Mouse (Mus musculus) kidney, postnatal 0 days (tissue): ENCODE results near the gene Uggt2. TPM values are rescaled to one million over a fixed set of nuclear protein-coding genes. Genes with fewer than 3 reads are reported as not detected.
"Not testable (repeated sequence)": the region's sequence is repeated elsewhere in the genome, so short reads cannot be mapped to it uniquely, and the experiment has no call there.

Experiments used
- ATAC-seq: fragments of 200-750 bp; cut with Nextera tagmentation; replicated peaks from 2 replicates; pipeline ENCODE4 v1.8.0; 2017; ENCODE audit warnings: low read depth, moderate number of reproducible peaks, moderate TSS enrichment, moderate library complexity; ENCODE audit not compliant: low FRiP score
- DNase-seq: peaks from one replicate; pipeline ENCODE4 v3.0.0-alpha.2; 2016; ENCODE audit warnings: low spot score
- H3K27ac ChIP-seq: fragments of 300-500 bp; sonication (generic); 2 replicates; pipeline ENCODE4 v1.5.1; 2014; ENCODE audit warnings: mild to moderate bottlenecking
- H3K27me3 ChIP-seq: fragments of 300-500 bp; sonication (generic); 2 replicates; pipeline ENCODE4 v1.6.1; 2014; ENCODE audit warnings: low read length, mixed read lengths; ENCODE audit not compliant: insufficient read depth
- H3K36me3 ChIP-seq: fragments of 300-500 bp; sonication (generic); 2 replicates; pipeline ENCODE4 v1.6.1; 2014; ENCODE audit warnings: low read length, mixed read lengths; ENCODE audit not compliant: insufficient read depth
- H3K4me1 ChIP-seq: fragments of 300-500 bp; sonication (generic); replicated peaks from 2 replicates; pipeline ENCODE4 v1.6.1; 2014; ENCODE audit warnings: antibody characterized with exemption, low read length, mixed read lengths; ENCODE audit not compliant: insufficient read depth
- H3K4me2 ChIP-seq: fragments of 300-500 bp; sonication (generic); 2 replicates; pipeline ENCODE4 v1.6.1; 2014; ENCODE audit warnings: mild to moderate bottlenecking, low read length, moderate library complexity, mixed read lengths
- H3K4me3 ChIP-seq: fragments of 300-500 bp; sonication (generic); replicated peaks from 2 replicates; pipeline ENCODE4 v1.5.1; 2014; ENCODE audit warnings: low read depth, low read length
- H3K9ac ChIP-seq: fragments of 300-500 bp; sonication (generic); 2 replicates; pipeline ENCODE4 v1.6.1; 2014; ENCODE audit warnings: low read depth, low read length
- H3K9me3 ChIP-seq: fragments of 300-500 bp; sonication (generic); replicated peaks from 2 replicates; pipeline ENCODE4 v1.6.1; 2016; ENCODE audit warnings: low read length, inconsistent platforms, mixed read lengths
- CTCF ChIP-seq: IDR thresholded peaks from 2 replicates; pipeline ENCODE4 v1.5.1; 2016; ENCODE audit warnings: antibody characterized with exemption, low read depth, mild to moderate bottlenecking, moderate library complexity
- WGBS: fragments of 180-500 bp; shearing (Covaris S2); extraction: QIAGEN DNeasy Blood & Tissue Kit; methylation state at CpG from one replicate; pipeline ENCODE4 v1.1.7; 2014; 5-methylcytosine and 5-hydroxymethylcytosine counted together
- polyA plus RNA-seq: library from polyadenylated mRNA; unstranded; fragments of >200 nt; fragmentation: Nextera tagmentation; extraction: Ambion mirVana; gene quantifications from 2 replicates; pipeline ENCODE4 v1.2.1, GENCODE M21; 2015

The Uggt2 gene
- polyA plus RNA-seq, 1 experiment from 2014 or later = 9.2 TPM

DNA sequence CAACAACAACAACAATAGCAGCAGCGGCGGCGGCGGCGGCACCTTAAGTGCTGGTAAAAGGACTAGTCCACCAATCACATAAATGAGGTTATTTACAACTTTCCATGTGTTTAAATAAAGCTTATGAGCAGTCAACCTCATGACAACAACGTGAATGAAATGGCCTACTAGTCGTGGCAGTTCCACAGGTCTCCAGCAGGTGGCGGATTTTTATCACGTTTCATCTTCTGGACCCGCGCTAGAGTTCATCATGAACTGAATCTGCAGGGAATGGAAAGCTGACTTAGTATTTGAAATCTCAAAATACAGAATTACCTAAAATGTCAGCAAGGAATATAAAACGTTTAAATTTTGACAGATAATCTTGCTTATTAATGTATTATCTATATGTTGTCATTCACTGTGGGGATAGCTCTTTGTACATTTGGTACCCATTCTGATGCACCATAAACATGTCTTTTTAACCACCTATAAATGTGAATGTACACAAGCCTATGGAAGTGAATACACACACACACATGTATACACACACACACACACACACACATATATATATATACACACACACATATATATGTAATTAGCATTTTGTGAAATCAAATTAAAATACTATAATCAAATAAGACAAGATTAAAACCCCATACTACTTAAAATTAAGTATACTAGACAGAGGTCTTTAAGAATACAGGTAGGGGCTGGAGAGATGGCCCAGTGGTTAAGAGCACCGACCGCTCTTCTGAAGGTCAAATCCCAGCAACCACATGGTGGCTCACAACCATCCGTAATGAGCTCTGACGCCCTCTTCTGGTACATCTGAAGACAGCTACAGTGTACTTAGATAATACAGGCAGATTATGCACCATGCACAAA lies 112.3 kb downstream of the Uggt2 start:
- peak; percentile 90 for TF ChIP-seq CTCF
- Histone ChIP-seq H3K4me3 (no peak overlapping the region), H3K9me3 (no peaks in the 10 kb centered on the region), H3K36me3 (0 out of 2 replicates have a peak, but pooled peaks cover 5% of the 10 kb centered on the region), H3K4me2 (no peak overlapping the region), H3K9ac (no peak overlapping the region), H3K27me3 (no peaks in the 10 kb centered on the region), H3K27ac (no peak overlapping the region), H3K4me1 (no peaks in the 10 kb centered on the region)
- WGBS = 39% methylated on average over 16 of the region's 16 CpGs
- peak; percentile 78 for DNase-seq
- no peak for ATAC-seq

DNA sequence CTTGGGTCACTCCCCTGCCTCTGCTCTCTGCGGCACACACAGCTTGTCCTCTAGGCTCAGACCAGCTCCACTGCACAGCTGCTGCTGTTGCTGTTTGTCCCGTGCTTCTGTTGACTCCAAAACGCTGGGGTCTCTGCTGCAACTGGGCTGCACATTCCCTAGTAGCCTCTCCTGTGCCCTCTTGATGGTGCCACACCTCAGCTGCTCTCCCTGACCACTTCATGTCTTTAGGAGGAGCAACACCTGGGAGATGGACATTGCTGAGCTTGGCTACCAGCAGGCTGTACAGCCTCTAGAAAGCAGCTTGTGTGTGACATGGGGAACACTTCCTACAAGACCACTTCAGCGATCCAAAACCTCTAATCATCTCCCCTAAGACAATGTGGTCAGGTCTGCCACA lies 115.1 kb downstream of the Uggt2 start:
- TF ChIP-seq CTCF = no peak
- Histone ChIP-seq H3K36me3 (0 out of 2 replicates have a peak, but pooled peaks cover 13% of the 10 kb centered on the region), H3K9me3 (no peaks in the 10 kb centered on the region), H3K9ac (no peak overlapping the region), H3K4me2 (no peak overlapping the region), H3K27ac (no peak overlapping the region), H3K4me3 (no peak overlapping the region), H3K4me1 (no peaks in the 10 kb centered on the region), H3K27me3 (no peaks in the 10 kb centered on the region)
- ATAC-seq (no peak), DNase-seq (no peak)
- WGBS = 84% methylated on average over 4 of the region's 4 CpGs

DNA sequence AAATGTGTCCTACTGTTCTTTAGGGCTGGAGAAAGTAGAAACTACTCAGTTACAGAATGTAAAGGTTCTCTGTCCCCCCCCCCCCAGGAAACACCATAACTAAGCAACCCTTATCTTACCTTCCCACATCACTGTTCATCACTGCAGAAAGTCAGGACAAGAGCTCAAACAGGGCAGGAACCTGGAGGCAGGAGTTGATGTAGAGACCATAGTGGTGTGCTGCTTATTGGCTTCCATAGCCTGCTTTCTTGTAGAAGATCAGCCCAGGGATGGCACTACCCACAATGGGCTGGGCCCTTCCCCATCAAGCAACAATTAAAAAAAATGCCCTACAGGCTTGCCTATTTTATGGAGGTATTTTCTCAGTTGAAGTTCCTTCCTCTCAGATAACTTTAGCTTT lies 115.8 kb downstream of the Uggt2 start:
- Histone ChIP-seq H3K27me3 (no peaks in the 10 kb centered on the region), H3K4me2 (no peak overlapping the region), H3K9me3 (no peaks in the 10 kb centered on the region), H3K9ac (no peak overlapping the region), H3K4me1 (no peaks in the 10 kb centered on the region), H3K4me3 (no peak overlapping the region), H3K27ac (peak overlapping the region; percentile 57; the same call in 1 of the 2 replicates), H3K36me3 (peaks cover 20% of the 10 kb centered on the region; the same call in 1 of the 2 replicates)
- DNase-seq (no peak), ATAC-seq (no peak)
- no peak for TF ChIP-seq CTCF

DNA sequence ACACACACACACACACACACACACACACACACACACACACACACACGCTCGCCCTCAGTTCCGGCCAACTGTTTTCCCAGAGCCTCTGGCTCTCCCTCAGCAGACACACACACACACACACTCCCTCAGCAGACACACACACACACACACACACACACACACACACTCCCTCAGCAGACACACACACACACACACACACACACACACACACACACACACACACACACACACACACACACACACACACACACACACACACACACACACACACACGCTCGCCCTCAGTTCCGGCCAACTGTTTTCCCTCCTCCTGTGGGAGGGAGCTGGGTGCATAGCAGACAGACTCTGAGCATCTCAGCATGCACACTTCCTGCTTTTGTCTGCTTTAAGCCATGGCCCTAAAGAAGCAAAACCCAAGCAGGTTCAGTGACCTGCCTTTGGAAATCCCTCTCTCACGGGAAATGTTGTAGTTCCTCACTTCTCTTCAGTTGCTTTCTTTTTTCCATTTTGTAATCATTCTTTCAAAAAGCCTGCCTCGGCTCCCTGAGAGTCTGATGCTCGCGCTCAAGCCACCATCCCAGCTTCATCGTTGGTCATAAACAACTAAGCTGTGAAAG lies 116.7 kb downstream of the Uggt2 start:
- not testable (repeated sequence) for H3K4me3 ChIP-seq, H3K27me3 ChIP-seq, H3K9ac ChIP-seq, H3K4me1 ChIP-seq, H3K4me2 ChIP-seq, H3K9me3 ChIP-seq
- WGBS = 51% methylated on average over 9 of the region's 11 CpGs
- Histone ChIP-seq H3K27ac (peak overlapping the region; percentile 57), H3K36me3 (peaks cover 24% of the 10 kb centered on the region; the same call in 1 of the 2 replicates)
- DNase-seq (peak; percentile 43), ATAC-seq (0 out of 2 replicates have a peak, but pooled peaks have one; percentile 38)

DNA sequence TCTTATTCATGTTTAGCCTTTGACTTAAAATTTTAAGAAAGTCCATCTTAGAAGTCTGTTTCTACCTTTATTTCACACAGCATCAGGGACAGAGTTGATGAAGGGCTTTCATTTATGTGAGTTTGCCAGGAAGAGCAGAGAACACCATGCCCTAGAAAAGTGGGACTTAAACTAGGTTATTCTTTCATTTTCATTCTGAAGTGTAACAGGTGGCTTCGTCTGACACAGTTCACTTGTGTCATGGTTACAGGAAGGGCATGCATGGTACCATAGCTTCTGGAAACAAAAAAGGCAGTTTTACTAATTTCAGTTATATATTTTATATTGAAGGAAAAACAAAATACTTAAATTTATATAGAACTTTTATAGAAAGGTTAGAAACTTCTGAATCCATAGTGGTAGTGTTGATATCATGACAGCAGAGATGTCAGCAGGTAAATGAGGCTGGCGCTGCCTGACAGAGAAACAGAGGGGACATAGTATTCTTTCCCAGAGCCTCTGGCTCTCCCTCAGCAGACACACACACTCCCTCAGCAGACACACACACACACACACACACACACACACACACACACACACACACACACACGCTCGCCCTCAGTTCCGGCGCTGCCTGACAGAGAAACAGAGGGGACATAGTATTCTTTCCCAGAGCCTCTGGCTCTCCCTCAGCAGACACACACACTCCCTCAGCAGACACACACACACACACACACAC lies 117.4 kb downstream of the Uggt2 start:
- not testable (repeated sequence) for DNase-seq, H3K4me1 ChIP-seq, H3K9me3 ChIP-seq, H3K27ac ChIP-seq, H3K27me3 ChIP-seq, H3K4me2 ChIP-seq, H3K9ac ChIP-seq, H3K4me3 ChIP-seq
- peaks cover 31% of the 10 kb centered on the region; the same call in 1 of the 2 replicates for H3K36me3 ChIP-seq
- WGBS = 74% methylated on average over 5 of the region's 6 CpGs
- ATAC-seq = 0 out of 2 replicates have a peak, but pooled peaks have one; percentile 5

DNA sequence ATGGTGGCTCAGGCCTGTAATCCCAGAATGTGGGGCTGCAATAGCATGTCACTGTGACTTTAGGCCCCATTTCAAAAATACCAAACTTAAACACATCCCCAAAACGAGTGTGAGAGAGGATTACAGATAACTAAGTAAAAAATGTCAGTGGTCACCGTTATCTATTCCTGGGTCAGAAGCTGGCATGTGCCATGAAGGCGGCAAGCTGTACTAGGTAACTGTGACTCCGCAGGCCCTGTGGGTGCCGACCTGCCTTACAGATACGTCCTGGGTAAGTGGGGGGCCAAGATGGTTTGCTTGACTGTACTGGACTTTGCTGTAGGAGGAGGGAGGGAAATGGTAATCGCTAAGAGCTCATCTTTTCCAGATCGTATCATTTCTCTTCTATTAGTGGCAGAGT lies 118.3 kb downstream of the Uggt2 start:
- Histone ChIP-seq H3K27ac (no peak overlapping the region), H3K9ac (no peak overlapping the region), H3K4me3 (no peak overlapping the region), H3K27me3 (no peaks in the 10 kb centered on the region), H3K9me3 (no peaks in the 10 kb centered on the region), H3K4me1 (no peaks in the 10 kb centered on the region), H3K36me3 (peaks cover 36% of the 10 kb centered on the region), H3K4me2 (no peak overlapping the region)
- ATAC-seq (no peak), DNase-seq (no peak)
- WGBS = 89% methylated on average over 8 of the region's 8 CpGs
- TF ChIP-seq CTCF = no peak
